ENCODE assay signal across 8 mouse cellular contexts in the genomic region with DNA sequence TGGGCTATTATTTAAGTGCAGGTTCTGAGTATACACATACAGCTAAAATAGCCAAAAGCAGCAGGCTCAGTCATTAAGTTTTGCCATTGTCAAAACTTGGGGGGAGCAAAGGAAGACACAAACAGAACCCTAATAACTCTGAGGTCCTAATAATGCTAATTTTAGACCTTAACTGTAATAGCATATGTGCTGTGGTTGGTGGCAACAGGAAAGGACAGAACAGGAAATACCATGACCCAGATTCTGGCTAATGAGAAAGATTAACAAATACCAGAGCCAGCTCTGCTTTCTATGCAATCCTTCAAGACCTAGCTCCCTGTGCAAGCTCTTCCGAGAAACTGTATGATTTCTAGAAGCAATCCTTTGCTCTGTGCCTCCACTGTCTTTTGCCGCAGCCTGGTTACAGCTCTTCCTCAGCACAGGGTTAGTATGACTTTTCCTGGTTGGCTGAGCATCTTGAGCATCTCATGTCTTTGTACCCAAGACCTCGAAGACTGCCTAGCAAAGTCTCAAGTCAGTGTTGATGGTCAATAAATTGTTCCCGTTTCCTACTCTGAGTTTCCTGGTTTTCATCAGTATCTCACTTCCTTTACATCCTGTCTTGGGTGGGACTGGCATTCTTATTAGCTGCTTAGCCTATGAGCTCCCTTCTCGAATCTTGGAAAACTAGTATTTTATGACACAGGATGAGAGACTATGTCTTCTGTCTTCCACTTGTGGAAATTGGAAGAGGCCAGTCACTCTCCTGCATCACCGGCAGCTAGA. TPM values are rescaled to one million over a fixed set of nuclear protein-coding genes. Genes with fewer than 3 reads are reported as not detected.
DNase-seq lines count a peak whose midpoint lies in the region; ATAC-seq and TF ChIP-seq lines count a peak whose summit lies in the region.

No protein-coding gene starts in this region.

- H3K4me3 ChIP-seq in bone marrow, adult 2 months (replicated peaks; ENCODE audit: control insufficient read depth, low read depth, low read length), result no peak overlapping the region
- H3K4me3 ChIP-seq in heart, postnatal 0 days (ENCODE audit: low read depth, low read length), result no peak overlapping the region

- H3K4me2 ChIP-seq in heart, postnatal 0 days (ENCODE audit: low read depth, low read length), result peak overlapping the region; percentile 37

- 53% methylated on average over 6 of the region's 6 CpGs for WGBS in bone marrow, adult 2 months
- 56% methylated on average over 6 of the region's 6 CpGs for WGBS in heart, postnatal 0 days

- no peak; the same call in none of the 2 replicates for TF ChIP-seq EP300 in heart, postnatal 0 days (IDR thresholded peaks at IDR 0.05; ENCODE audit: low read depth)

- H3K4me1 ChIP-seq in bone marrow, adult 2 months (ENCODE audit: control insufficient read depth, insufficient read depth, low read length), result peaks cover 3% of the 10 kb centered on the region; the same call in 1 of the 2 replicates
- peaks cover 25% of the 10 kb centered on the region for H3K4me1 ChIP-seq in heart, postnatal 0 days (ENCODE audit: control insufficient read depth, insufficient read depth)

- intact Hi-C loops in heart, postnatal 36 days (cut with DNase I), result loop anchor here (1.0 kb wide), 1 partner anchor 99 kb away; no protein-coding TSS in a partner anchor

- no peak for TF ChIP-seq POLR2A in bone marrow, adult 2 months (IDR thresholded peaks at IDR 0.05; ENCODE audit: borderline replicate concordance, control insufficient read depth, low read depth, low read length)

- H3K27me3 ChIP-seq in heart, postnatal 0 days (ENCODE audit: control insufficient read depth, insufficient read depth, low read length), result no peaks in the 10 kb centered on the region

- DNase-seq in heart, adult 18-20 months, result peak; percentile 50 to 61
- no peak for DNase-seq in heart, postnatal 36 days
- DNase-seq in heart, postnatal 0 days (ENCODE audit: low spot score), result peak; percentile 65
- DNase-seq in lung, postnatal 10 days, result peak; percentile 26
- DNase-seq in retina, embryonic 14.5 days (ENCODE audit: low spot score), result no peak
- no peak for DNase-seq in adrenal gland, postnatal 10 days
- no peak for DNase-seq in thymus, postnatal 36 days

- peak overlapping the region; percentile 40 for H3K9ac ChIP-seq in heart, postnatal 0 days (replicated peaks; ENCODE audit: low read depth, low read length)

- no peaks in the 10 kb centered on the region for H3K9me3 ChIP-seq in heart, postnatal 0 days (replicated peaks; ENCODE audit: control insufficient read depth, low read length)

- TF ChIP-seq CTCF in bone marrow, adult 2 months (IDR thresholded peaks at IDR 0.05; ENCODE audit: control insufficient read depth, insufficient read depth, low read length), result no peak
- no peak for TF ChIP-seq CTCF in heart, postnatal 0 days (IDR thresholded peaks at IDR 0.05; ENCODE audit: low read depth)

- no peaks in the 10 kb centered on the region for H3K36me3 ChIP-seq in heart, postnatal 0 days (replicated peaks; ENCODE audit: control insufficient read depth, insufficient read depth, low read length)

- peak; percentile 28 for ATAC-seq in heart, postnatal 0 days (ENCODE audit: insufficient read depth, low read depth)

- H3K27ac ChIP-seq in bone marrow, adult 2 months (ENCODE audit: control insufficient read depth, insufficient read depth, low read depth, low read length, poor library complexity), result 0 out of 2 replicates have a peak overlapping the region, but pooled peaks have one; percentile 18
- peak overlapping the region; percentile 91 for H3K27ac ChIP-seq in heart, postnatal 0 days (ENCODE audit: low read depth)

RNA-seq across cellular contexts. Expression of a gene that starts 49.9 kb away (rescaled TPM):
- total RNA-seq in heart, adult 18-20 months (2021), result 10 to 100 TPM; 26.1 to 32.8 TPM
- total RNA-seq in heart, postnatal 36 days (2021), result 10 to 100 TPM; 24.1 to 25.4 TPM
- 39.1 and 83.2 TPM in 2 replicates for polyA plus RNA-seq in bone marrow, adult 2 months (2011; ENCODE audit: insufficient read depth, insufficient read length, low replicate concordance, missing spikeins)
- total RNA-seq in heart, postnatal 0 days (2014; rRNA removed; ENCODE audit: low replicate concordance), result 16.5 and 38.1 TPM in 2 replicates
- polyA plus RNA-seq in heart, postnatal 0 days (2015; fragmentation: Nextera tagmentation; extraction: Ambion mirVana), result 26.7 and 27.9 TPM in 2 replicates
- total RNA-seq in adrenal gland, postnatal 10 days (2021), result 10 to 100 TPM; 46.0 to 52.6 TPM

Comparison
In these comparisons a context has a peak if more than half of its experiments do, and no peak if none do; other contexts are left out.
1. DNase-seq: peak in heart, adult 18-20 months (2 of 2), heart, postnatal 0 days (single experiment) and lung, postnatal 10 days (single experiment); none in heart, postnatal 36 days (0 of 2), retina, embryonic 14.5 days (single experiment), adrenal gland, postnatal 10 days (single experiment) and thymus, postnatal 36 days (0 of 2).